Mouse (Mus musculus) left cerebral cortex, postnatal 36 days (tissue): ENCODE measurements around the gene Mitf. TPM values are rescaled to one million over a fixed set of nuclear protein-coding genes. Genes with fewer than 3 reads are reported as not detected.

Experiments used
- DNase-seq, 2 experiments: peaks; one replicate each; pipeline ENCODE4 v3.0.0; 2021 to 2022; ENCODE audit warnings: low spot score in 2 of 2, mixed read lengths in 1 of 2
- intact Hi-C: fragments of 180-260 bp; cut with DNase I; formaldehyde crosslinking; loops from one replicate; pipeline ENCODE4 v1.15.1; 2025
- total RNA-seq, 2 experiments: library from RNA; stranded (reverse); gene quantifications; 2 replicates each; pipeline ENCODE4 v1.2.3; 2021

The Mitf gene
- total RNA-seq, 2 experiments from 2014 or later, result 6.5 to 8.8 TPM

- no peak for DNase-seq
- intact Hi-C loops, result no loop called here
These were observed 12.1 kb downstream of the Mitf start for GRCm38 (mm10) chr6:97818948-97819347.

DNA sequence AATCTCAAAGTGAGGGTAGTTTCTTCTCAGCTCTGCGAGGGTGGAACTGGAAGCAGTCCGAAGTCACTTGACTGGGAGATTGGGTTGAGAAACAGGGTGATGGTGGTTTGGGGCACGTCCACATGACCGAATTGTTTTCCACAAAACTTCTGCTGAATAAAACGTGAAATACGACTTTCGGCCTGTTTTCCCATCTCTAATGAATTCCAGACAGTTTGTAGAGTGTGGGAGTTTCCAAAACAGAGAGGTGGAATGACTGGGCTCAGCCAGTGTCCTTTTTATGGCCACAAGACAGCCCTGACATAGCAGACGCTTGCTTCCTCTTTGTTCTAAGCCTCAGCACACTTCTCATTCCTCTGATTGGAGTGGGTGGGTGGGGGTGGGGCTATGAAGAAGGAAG lies 13.7 kb downstream of the Mitf start:
- DNase-seq, result no peak
- intact Hi-C loops, result no loop called here

DNA sequence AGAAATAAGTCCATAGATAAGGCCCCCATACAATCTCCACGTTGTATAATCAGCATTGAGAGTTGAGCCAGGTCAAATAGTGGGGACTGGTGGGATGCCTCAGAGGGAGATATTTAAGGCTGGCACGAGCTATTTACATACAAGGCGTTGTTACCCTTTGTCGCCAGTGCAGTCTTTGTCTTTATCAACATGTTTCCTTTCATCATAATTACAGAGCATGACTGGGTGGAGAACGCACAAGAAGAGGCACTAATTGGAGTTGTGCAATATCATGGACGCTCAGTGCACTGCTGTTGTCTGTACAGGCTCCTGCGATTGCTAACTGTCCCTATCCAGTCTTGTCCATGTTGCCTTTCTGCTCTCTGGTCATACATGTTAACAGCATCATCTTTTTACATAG lies 15.0 kb downstream of the Mitf start:
- intact Hi-C loops, result no loop called here
- DNase-seq, result no peak

DNA sequence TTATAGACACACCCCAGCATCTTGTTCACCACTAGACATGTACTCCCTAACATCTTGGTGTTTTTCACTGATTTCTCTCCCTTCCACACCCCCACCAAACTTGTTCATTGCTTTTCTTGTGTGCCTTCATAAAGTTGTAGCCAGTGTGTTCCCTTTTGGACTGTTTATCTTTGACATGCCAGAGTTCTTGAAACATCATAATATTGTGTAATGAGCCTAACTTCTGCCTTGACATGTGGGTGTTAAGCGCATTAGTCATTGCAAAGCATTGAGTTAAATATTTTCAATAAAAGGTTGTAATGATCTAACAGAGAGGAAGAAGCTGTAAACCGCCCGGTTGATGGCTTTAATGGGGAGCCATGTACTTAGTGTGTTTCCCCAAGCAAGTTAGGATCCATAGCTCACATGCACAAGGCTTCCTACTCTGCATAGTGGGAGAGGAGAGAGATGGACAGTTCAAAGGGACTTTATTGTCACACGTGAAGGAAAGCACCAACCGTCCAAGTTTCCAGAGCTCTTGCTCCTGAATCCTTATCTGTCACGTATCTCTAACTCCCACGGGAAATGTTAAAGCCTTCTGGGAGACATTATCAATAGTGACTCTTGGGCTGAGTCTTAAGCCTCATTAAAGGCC lies 19.9 kb downstream of the Mitf start:
- intact Hi-C loops, result no loop called here
- no peak for DNase-seq

DNA sequence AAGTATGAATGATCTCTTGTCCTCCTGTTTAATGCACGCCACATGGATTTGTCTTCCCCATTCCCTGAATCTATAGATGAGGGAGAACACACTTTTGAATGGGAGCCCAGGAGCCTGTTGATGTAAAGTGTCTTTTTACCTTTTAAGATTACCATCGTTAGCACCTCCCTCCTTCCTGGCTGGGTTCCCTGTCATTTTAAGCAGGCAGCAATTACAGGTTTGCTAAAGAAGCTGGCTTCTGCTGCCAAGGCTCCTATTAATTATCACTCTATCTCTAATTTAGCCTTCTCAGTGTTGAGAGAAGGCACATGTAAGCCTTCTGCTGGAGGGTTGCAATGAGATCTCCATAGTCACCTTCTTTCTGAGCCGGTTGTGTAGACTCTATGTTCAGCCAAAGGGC lies 21.2 kb downstream of the Mitf start:
- intact Hi-C loops, result no loop called here

GRCm38 (mm10) chr6:97828822-97829719 lies 22.2 kb downstream of the Mitf start:
- DNase-seq, result no peak

More for the DNA sequence above, 21.2 kb downstream of the Mitf start:
- no peak for DNase-seq

DNA sequence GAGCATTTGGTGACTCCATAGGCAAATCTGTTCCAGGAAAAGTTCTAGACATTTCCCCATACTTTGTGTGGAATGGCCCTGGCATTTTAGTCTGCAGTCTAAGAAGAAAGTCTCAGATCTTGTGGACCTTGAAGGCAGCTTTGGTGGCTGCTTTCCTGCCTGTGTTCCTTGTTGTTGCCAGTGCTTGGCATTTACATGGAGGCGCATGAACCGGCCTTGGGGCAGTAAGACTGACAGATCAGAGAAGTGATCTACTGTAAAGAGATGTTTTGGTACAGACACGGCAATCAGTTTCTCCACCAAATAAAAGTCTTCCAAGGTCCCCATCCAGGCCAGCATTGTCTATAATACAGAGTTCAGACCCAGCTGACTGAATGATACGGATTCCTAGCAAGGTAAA lies 25.6 kb downstream of the Mitf start:
- DNase-seq, result no peak
- intact Hi-C loops, result no loop called here

More at GRCm38 (mm10) chr6:97828822-97829719, 22.2 kb downstream of the Mitf start:
- intact Hi-C loops, result no loop called here

DNA sequence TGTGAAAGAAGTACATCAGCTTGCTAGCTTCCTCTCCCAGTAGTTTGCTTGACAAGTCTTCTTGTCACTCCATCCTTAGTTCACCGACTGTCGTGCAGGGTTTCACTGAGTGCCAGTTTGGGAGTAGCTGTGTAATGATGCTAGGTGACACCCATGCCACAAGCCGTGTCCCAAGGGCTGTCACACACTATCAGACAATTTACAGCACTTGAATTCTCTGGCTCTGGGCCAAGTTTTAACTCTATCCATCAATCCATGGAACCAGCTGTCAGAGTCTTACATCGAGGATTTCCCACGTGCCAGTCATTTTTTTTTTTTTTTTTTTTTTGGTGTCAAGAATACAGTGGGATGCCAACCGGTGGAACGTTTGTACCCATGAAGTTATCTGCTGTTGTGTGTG lies 29.3 kb downstream of the Mitf start:
- no peak for DNase-seq
- intact Hi-C loops, result no loop called here

- intact Hi-C loops, result no loop called here
- no peak for DNase-seq
These were observed 30.9 kb downstream of the Mitf start for GRCm38 (mm10) chr6:97837711-97838110.

GRCm38 (mm10) chr6:97839568-97839967 lies 32.7 kb downstream of the Mitf start:
- intact Hi-C loops, result no loop called here
- DNase-seq, result no peak

DNA sequence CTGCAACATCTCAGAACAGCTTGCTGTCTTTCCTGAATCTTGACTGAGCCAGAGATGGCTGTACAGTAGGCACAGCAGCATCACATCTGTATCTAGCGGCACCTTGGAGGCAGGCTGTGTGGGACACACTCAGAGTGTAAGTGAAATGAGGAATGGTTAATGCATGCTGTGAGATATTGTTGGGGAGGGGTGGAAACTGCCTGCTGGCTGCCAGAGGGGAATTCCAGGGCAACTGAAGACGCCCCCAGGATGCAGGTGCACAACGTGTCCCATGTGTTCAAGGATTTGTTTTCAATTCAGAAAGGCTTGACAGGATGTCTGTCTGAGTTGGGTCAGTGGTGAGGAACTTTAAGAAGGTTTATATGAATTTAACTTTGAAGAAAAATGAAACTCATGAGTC lies 37.3 kb downstream of the Mitf start:
- intact Hi-C loops, result no loop called here
- DNase-seq, result no peak

DNA sequence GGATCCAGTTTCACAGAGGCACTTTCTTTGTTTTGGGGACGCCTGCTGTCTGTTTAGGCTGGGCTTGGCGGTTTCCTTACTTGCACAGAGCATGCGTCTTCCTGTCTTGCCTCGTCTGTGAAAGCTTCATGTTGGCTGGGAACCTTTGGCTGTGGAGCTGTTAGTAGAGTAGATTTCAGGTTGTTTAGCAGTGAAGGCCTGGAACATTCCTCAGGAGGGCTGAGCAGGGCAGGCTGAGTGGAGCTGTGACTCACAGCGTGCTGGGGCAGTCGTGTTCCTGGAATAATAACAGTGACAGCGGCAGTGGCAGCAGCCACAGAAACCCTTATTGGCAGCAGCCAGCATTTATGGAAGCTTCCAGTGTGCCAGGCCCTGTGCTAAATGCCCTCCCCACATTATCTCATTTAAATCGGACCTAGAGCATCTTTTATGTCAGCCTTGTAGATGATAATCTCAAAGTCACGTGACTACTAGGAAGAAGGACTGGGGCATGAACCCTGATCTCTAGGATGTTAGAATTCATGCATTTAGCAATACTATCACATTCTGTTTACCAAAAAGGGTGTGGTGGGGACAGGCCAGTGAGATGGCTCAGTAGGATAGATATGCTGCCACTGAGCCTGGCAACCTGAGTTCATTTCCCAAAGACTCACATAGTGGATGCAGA lies 41.5 kb downstream of the Mitf start:
- intact Hi-C loops, result no loop called here
- DNase-seq, result no peak

DNA sequence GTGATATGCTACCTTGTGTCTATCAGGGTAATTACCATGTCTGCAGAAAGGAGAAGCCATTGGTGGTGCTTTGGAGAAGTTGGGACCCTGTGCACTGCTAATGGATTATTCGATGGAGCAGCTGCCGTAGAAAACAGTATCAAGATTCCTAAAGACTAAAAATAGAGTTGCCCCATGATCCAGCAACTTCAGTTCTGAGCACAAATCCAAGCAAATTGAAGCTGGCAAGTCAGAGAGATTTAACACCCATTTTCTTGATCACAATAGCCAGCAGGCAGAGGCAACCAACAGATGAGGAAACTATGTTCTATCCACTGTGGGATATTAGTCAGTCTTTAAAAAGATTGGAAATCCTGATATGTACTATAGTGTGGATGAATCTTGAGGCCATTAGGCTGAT lies 47.4 kb downstream of the Mitf start:
- intact Hi-C loops, result no loop called here

DNA sequence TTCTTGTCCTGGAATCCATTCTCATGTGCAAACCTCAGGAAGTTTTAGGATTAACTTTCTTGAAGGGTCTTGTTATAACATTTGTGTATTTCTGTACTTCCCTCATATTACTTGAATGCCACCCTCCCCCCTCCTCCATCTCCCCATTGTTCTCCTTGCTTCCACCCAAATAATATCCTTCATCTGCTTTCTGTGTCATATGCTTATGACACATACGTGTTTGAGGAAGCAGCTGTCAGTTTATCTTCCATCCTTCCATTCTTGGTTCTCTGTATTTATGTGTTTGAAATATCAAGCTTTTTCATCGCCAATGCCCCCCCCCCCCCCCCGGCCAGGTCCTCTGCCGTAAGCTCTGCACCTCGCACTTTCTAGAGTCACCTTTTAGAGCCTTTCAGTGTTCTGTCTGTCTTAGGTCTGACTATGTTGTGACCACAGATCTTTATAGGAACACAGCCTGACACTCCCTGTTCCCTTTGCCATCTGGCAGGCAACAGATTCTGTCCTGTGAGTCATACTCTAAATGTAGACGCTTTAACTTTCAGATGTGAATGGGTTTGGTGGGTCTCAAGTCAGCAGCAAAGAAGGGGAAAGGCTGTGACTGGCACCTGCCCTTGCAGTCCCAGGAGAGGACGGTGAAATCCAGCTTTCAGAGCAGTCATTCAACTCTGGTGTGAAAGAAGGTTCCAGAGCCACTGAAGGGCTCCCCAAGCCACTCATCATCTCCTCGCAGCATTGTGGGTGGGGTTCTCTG lies 48.7 kb downstream of the Mitf start:
- DNase-seq, result peak; percentile 30 to 39
- intact Hi-C loops, result no loop called here

More for the DNA sequence above, 47.4 kb downstream of the Mitf start:
- DNase-seq, result no peak

GRCm38 (mm10) chr6:97856502-97856901 lies 49.6 kb downstream of the Mitf start:
- intact Hi-C loops, result no loop called here
- no peak for DNase-seq

GRCm38 (mm10) chr6:97857690-97858089 lies 50.8 kb downstream of the Mitf start:
- DNase-seq, result no peak
- intact Hi-C loops, result no loop called here

- intact Hi-C loops, result no loop called here
- no peak for DNase-seq
These were observed 59.7 kb downstream of the Mitf start for GRCm38 (mm10) chr6:97866575-97866974.

- intact Hi-C loops, result no loop called here
- DNase-seq, result no peak
These were observed 61.2 kb downstream of the Mitf start for GRCm38 (mm10) chr6:97868005-97868404.

- intact Hi-C loops, result no loop called here
- no peak for DNase-seq
These were observed 63.1 kb downstream of the Mitf start for GRCm38 (mm10) chr6:97869953-97870352.
